Mouse (Mus musculus) heart, embryonic 11.5 days (tissue): ENCODE data around the gene Ttbk1. TPM values are rescaled to one million over a fixed set of nuclear protein-coding genes. Genes with fewer than 3 reads are reported as not detected.
A peak's percentile ranks its signal among the peaks of the same experiment; 100 is the strongest.
"Not testable (repeated sequence)": the region's sequence is repeated elsewhere in the genome, so short reads cannot be mapped to it uniquely, and the experiment has no call there.

Experiments
- ATAC-seq: fragments of 200-750 bp; cut with Nextera tagmentation; replicated peaks from 2 replicates; pipeline ENCODE4 v1.8.0; 2017; ENCODE audit warnings: moderate library complexity; ENCODE audit not compliant: insufficient number of reproducible peaks, low FRiP score, low TSS enrichment
- H3K27ac ChIP-seq: fragments of 300-500 bp; sonication (generic); 2 replicates; pipeline ENCODE4 v1.5.1; 2014; ENCODE audit warnings: mild to moderate bottlenecking, low read depth, low read length
- H3K27me3 ChIP-seq: fragments of 300-500 bp; sonication (generic); 2 replicates; pipeline ENCODE4 v1.6.1; 2014; ENCODE audit warnings: mild to moderate bottlenecking, low read length, mixed read lengths; ENCODE audit not compliant: control insufficient read depth, insufficient read depth
- H3K36me3 ChIP-seq: fragments of 300-500 bp; sonication (generic); 2 replicates; pipeline ENCODE4 v1.6.1; 2014; ENCODE audit warnings: mild to moderate bottlenecking, low read length, moderate library complexity, mixed read lengths; ENCODE audit not compliant: control insufficient read depth, insufficient read depth
- H3K4me1 ChIP-seq: fragments of 300-500 bp; sonication (generic); 2 replicates; pipeline ENCODE4 v1.6.1; 2014; ENCODE audit warnings: low read length; ENCODE audit not compliant: control insufficient read depth, insufficient read depth
- H3K4me2 ChIP-seq: fragments of 300-500 bp; sonication (generic); 2 replicates; pipeline ENCODE4 v1.6.1; 2014; ENCODE audit warnings: mild to moderate bottlenecking, moderate library complexity
- H3K4me3 ChIP-seq: fragments of 300-500 bp; sonication (generic); 2 replicates; pipeline ENCODE4 v1.5.1; 2014; ENCODE audit warnings: low read depth, low read length
- H3K9ac ChIP-seq: fragments of 300-500 bp; sonication (generic); 2 replicates; pipeline ENCODE4 v1.6.1; 2014; ENCODE audit warnings: mild to moderate bottlenecking, low read depth, low read length, moderate library complexity
- H3K9me3 ChIP-seq: fragments of 300-500 bp; sonication (generic); replicated peaks from 2 replicates; pipeline ENCODE4 v1.6.1; 2016; ENCODE audit warnings: low read length; ENCODE audit not compliant: control insufficient read depth
- WGBS: fragments of 180-500 bp; shearing (Covaris S2); extraction: QIAGEN DNeasy Blood & Tissue Kit; methylation state at CpG from one replicate; pipeline ENCODE4 v1.1.7; 2014; ENCODE audit not compliant: insufficient replicate concordance; 5-methylcytosine and 5-hydroxymethylcytosine counted together
- polyA plus RNA-seq: library from polyadenylated mRNA; unstranded; fragments of >200 nt; fragmentation: Nextera tagmentation; extraction: Ambion mirVana; gene quantifications from 2 replicates; pipeline ENCODE4 v1.2.1, GENCODE M21; 2014

Ttbk1 gene
- polyA plus RNA-seq, 1 experiment from 2014 or later = 0.07 TPM

GRCm38 (mm10) chr17:46511059-46511710, 23.7 kb upstream of the Ttbk1 start:
- Histone ChIP-seq H3K36me3 (no peaks in the 10 kb centered on the region), H3K27me3 (no peaks in the 10 kb centered on the region), H3K27ac (no peak overlapping the region), H3K9me3 (no peaks in the 10 kb centered on the region), H3K9ac (no peak overlapping the region), H3K4me3 (no peak overlapping the region), H3K4me2 (no peak overlapping the region), H3K4me1 (no peaks in the 10 kb centered on the region)
- ATAC-seq = no peak
- 51% methylated on average over 11 of the region's 11 CpGs for WGBS

GRCm38 (mm10) chr17:46505617-46506016, 18.1 kb upstream of the Ttbk1 start:
- Histone ChIP-seq H3K9ac (no peak overlapping the region), H3K27me3 (no peaks in the 10 kb centered on the region), H3K27ac (no peak overlapping the region), H3K4me3 (no peak overlapping the region), H3K4me1 (no peaks in the 10 kb centered on the region), H3K4me2 (no peak overlapping the region), H3K9me3 (no peaks in the 10 kb centered on the region), H3K36me3 (no peaks in the 10 kb centered on the region)
- ATAC-seq = no peak
- WGBS = 88% methylated on average over 3 of the region's 3 CpGs

- H3K27me3 ChIP-seq = no peaks in the 10 kb centered on the region
- whole genome bisulfite sequencing = 75% methylated on average over 14 of the region's 14 CpGs
- H3K4me2 ChIP-seq = no peak overlapping the region
- no peak overlapping the region for H3K4me3 ChIP-seq
- no peak overlapping the region for H3K9ac ChIP-seq
- H3K27ac ChIP-seq = no peak overlapping the region
- no peaks in the 10 kb centered on the region for H3K9me3 ChIP-seq
- peaks cover 4% of the 10 kb centered on the region; the same call in 1 of the 2 replicates for H3K36me3 ChIP-seq
- H3K4me1 ChIP-seq = no peaks in the 10 kb centered on the region
- ATAC-seq = no peak
These were observed 16.6 kb upstream of the Ttbk1 start for GRCm38 (mm10) chr17:46503847-46504638.

GRCm38 (mm10) chr17:46502775-46503174, 15.3 kb upstream of the Ttbk1 start:
- WGBS = 82% methylated on average over 2 of the region's 2 CpGs
- no peak overlapping the region for H3K4me2 ChIP-seq
- no peaks in the 10 kb centered on the region for H3K4me1 ChIP-seq

GRCm38 (mm10) chr17:46497956-46498355, 10.5 kb upstream of the Ttbk1 start:
- no peak overlapping the region for H3K27ac ChIP-seq
- no peak overlapping the region for H3K4me2 ChIP-seq
- no peaks in the 10 kb centered on the region for H3K9me3 ChIP-seq
- H3K36me3 ChIP-seq = peaks cover 4% of the 10 kb centered on the region; the same call in 1 of the 2 replicates
- peaks cover 7% of the 10 kb centered on the region for H3K27me3 ChIP-seq
- H3K4me1 ChIP-seq = peaks cover 5% of the 10 kb centered on the region; the same call in 1 of the 2 replicates
- ATAC-seq = no peak
- H3K4me3 ChIP-seq = no peak overlapping the region
- WGBS = 72% methylated on average over 8 of the region's 8 CpGs
- H3K9ac ChIP-seq = no peak overlapping the region

More at GRCm38 (mm10) chr17:46502775-46503174, 15.3 kb upstream of the Ttbk1 start:
- no peaks in the 10 kb centered on the region for H3K9me3 ChIP-seq
- H3K27me3 ChIP-seq = no peaks in the 10 kb centered on the region
- ATAC-seq = no peak
- H3K27ac ChIP-seq = no peak overlapping the region
- H3K4me3 ChIP-seq = no peak overlapping the region
- H3K36me3 ChIP-seq = peaks cover 4% of the 10 kb centered on the region; the same call in 1 of the 2 replicates
- H3K9ac ChIP-seq = no peak overlapping the region

- Histone ChIP-seq H3K4me3 (peak within 1 kb of the TSS; percentile 53), H3K9ac (peak within 1 kb of the TSS; percentile 82), H3K36me3 (peaks cover 4% of the 10 kb centered on the region; the same call in 1 of the 2 replicates), H3K27me3 (peaks cover 9% of the 10 kb centered on the region), H3K4me2 (peak within 1 kb of the TSS; percentile 92), H3K9me3 (no peaks in the 10 kb centered on the region), H3K27ac (no peak within 1 kb of the TSS), H3K4me1 (peaks cover 5% of the 10 kb centered on the region; the same call in 1 of the 2 replicates)
- ATAC-seq = peak; percentile 89
- under 1% methylated on average over 44 of the region's 44 CpGs for WGBS
These were observed 9.4 kb upstream of the Ttbk1 start, which contains the start of gene Dnph1 for GRCm38 (mm10) chr17:46496623-46497434. TSS of gene Dnph1 (plus strand) at chr17:46496711.

GRCm38 (mm10) chr17:46496081-46496480, 8.6 kb upstream of the Ttbk1 start:
- not testable (repeated sequence) for H3K27me3 ChIP-seq, H3K4me2 ChIP-seq, H3K4me1 ChIP-seq, H3K9ac ChIP-seq, H3K36me3 ChIP-seq, H3K4me3 ChIP-seq, ATAC-seq, H3K9me3 ChIP-seq, H3K27ac ChIP-seq

- H3K4me2 ChIP-seq = no peak overlapping the region
- H3K9ac ChIP-seq = no peak overlapping the region
- H3K9me3 ChIP-seq = no peaks in the 10 kb centered on the region
- ATAC-seq = no peak
- H3K36me3 ChIP-seq = peaks cover 4% of the 10 kb centered on the region; the same call in 1 of the 2 replicates
- 74% methylated on average over 5 of the region's 5 CpGs for WGBS
- H3K27ac ChIP-seq = no peak overlapping the region
- H3K4me3 ChIP-seq = no peak overlapping the region
- H3K4me1 ChIP-seq = peaks cover 5% of the 10 kb centered on the region; the same call in 1 of the 2 replicates
- H3K27me3 ChIP-seq = peaks cover 9% of the 10 kb centered on the region
These were observed 8.0 kb upstream of the Ttbk1 start for GRCm38 (mm10) chr17:46495486-46495885.
